Mouse (Mus musculus) hematopoietic stem cell, adult 5-6 weeks (primary cell): ENCODE results near the gene Cmip. TPM values are rescaled to one million over a fixed set of nuclear protein-coding genes. Genes with fewer than 3 reads are reported as not detected.

Experiments used
- ATAC-seq, 2 experiments: fragments of 125-278 bp in 1 of 2; replicated peaks in 1 of 2; 2 replicates each; pipeline ENCODE4 v1.8.0; 2016 to 2017; ENCODE audit warnings: inconsistent platforms in 2 of 2, mild to moderate bottlenecking in 2 of 2, moderate number of reproducible peaks in 2 of 2, low read depth in 1 of 2, moderate TSS enrichment in 1 of 2; ENCODE audit not compliant: low FRiP score in 2 of 2, poor library complexity in 2 of 2, severe bottlenecking in 2 of 2, insufficient read depth in 1 of 2, low TSS enrichment in 1 of 2
- total RNA-seq: library from RNA; stranded (forward); fragments of 172-1452, 232-1000 nt; gene quantifications from 2 replicates; pipeline ENCODE4 v1.2.3, GENCODE M21; 2017

Gene Cmip
- total RNA-seq, 1 experiment from 2014 or later = 11.1 TPM

- ATAC-seq = no peak
Measured at GRCm38 (mm10) chr8:117253390-117254269, 3.2 kb upstream of the Cmip start.

- ATAC-seq = no peak
Measured at GRCm38 (mm10) chr8:117254496-117254895, 2.4 kb upstream of the Cmip start.

GRCm38 (mm10) chr8:117256292-117256938 is 449 bp upstream of the Cmip start:
- ATAC-seq = peak; percentile 54 to 56

- peak; percentile 27 to 30; a peak in 3 of 4 replicates for ATAC-seq
Measured at GRCm38 (mm10) chr8:117257821-117258575, 1.1 kb downstream of the Cmip start.

GRCm38 (mm10) chr8:117258576-117259040 is 1.7 kb downstream of the Cmip start:
- no peak for ATAC-seq

- no peak for ATAC-seq
Measured at GRCm38 (mm10) chr8:117259431-117260001, 2.7 kb downstream of the Cmip start.

GRCm38 (mm10) chr8:117260234-117260929 is 3.5 kb downstream of the Cmip start:
- ATAC-seq = no peak

- no peak for ATAC-seq
Measured at GRCm38 (mm10) chr8:117260930-117261475, 4.1 kb downstream of the Cmip start.

GRCm38 (mm10) chr8:117261702-117262101 is 4.8 kb downstream of the Cmip start:
- ATAC-seq = no peak

- no peak; a peak in 1 of 4 replicates for ATAC-seq
Measured at GRCm38 (mm10) chr8:117262685-117263084, 5.8 kb downstream of the Cmip start.

GRCm38 (mm10) chr8:117263442-117263841 is 6.6 kb downstream of the Cmip start:
- ATAC-seq = peak in 1 of 2 experiments; percentile 5; a peak in 1 of 4 replicates

GRCm38 (mm10) chr8:117265079-117265478 is 8.2 kb downstream of the Cmip start:
- no peak for ATAC-seq

GRCm38 (mm10) chr8:117267403-117268129 is 10.7 kb downstream of the Cmip start:
- peak; percentile 23 to 40; a peak in 3 of 4 replicates for ATAC-seq

- ATAC-seq = peak; percentile 38 to 47
Measured at GRCm38 (mm10) chr8:117278234-117278633, 21.4 kb downstream of the Cmip start.

- no peak for ATAC-seq
Measured at GRCm38 (mm10) chr8:117278668-117279132, 21.8 kb downstream of the Cmip start.

- ATAC-seq = peak; percentile 33 to 47; a peak in 2 of 4 replicates
Measured at GRCm38 (mm10) chr8:117280488-117280887, 23.6 kb downstream of the Cmip start.
